Mouse (Mus musculus) left cerebral cortex, postnatal 10 days (tissue): Measurements from ENCODE around the gene Olfr126. TPM values are rescaled to one million over a fixed set of nuclear protein-coding genes. Genes with fewer than 3 reads are reported as not detected.

Source experiments
- DNase-seq, 2 experiments: peaks; one replicate each; pipeline ENCODE4 v3.0.0; 2021 to 2022; ENCODE audit warnings: low spot score in 2 of 2, mixed read lengths in 1 of 2; ENCODE audit errors: extremely low spot score in 1 of 2
- intact Hi-C: fragments of 180-260 bp; cut with DNase I; formaldehyde crosslinking; loops from one replicate; pipeline ENCODE4 v1.15.1; 2025
- total RNA-seq, 2 experiments: library from RNA; stranded (reverse); gene quantifications; 2 replicates each; pipeline ENCODE4 v1.2.3; 2021

The Olfr126 gene
- total RNA-seq, result not detected

DNA sequence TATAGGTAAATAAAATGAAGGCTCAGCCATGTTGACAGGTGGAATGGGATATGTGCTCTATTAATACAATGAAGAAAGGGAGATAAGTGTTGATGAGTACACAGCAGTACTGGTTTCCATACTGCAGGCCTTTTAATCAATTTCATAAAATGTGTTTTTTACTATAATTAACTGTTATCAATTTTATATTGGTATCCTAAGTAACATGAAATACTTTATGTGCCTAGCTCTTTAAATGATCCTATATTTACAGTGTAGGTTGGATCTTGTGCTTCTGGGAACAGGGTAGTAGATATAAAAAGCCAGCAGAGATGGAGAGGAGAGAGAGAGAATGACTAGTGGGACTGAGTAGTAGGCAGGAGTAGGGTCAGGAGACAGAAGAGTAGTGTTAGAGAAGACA, at the start of gene Olfr126:
Gene Olfr126 (plus strand): TSS at position 301 of the 400 bp plus-strand sequence.
- DNase-seq, result no peak
- intact Hi-C loops, result no loop called here

- intact Hi-C loops, result no loop called here
- no peak for DNase-seq
Measured at GRCm38 (mm10) chr17:37799588-37799987, 47.7 kb upstream of the Olfr126 start, which contains the start of gene Olfr124. Gene Olfr124, plus strand, starts transcription at chr17:37799888.

DNA sequence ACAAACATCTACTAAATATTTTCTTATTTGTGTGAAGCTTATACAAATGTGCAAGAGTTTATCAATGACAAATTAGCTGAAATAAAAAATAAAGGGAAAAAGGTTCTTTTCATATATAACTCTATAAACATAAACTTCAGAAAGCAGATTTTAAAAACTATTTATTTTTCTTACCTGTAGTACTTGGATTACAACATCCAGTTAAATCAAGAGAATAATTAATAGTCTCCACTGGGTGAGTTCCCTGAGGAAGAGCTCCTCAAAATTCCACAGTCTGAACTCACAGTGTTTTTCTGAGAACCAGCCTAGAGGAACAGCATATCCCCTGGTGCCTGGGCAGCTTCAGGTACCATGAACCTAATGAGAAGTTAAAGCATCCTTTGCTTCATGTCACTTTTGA, 14.6 kb upstream of the Olfr126 start, which contains the start of gene Olfr125:
Gene Olfr125 (plus strand): TSS at position 301 of the 400 bp plus-strand sequence.
- DNase-seq, result no peak
- intact Hi-C loops, result no loop called here

GRCm38 (mm10) chr17:37863901-37864300, 16.6 kb downstream of the Olfr126 start:
- DNase-seq, result no peak
- intact Hi-C loops, result no loop called here

DNA sequence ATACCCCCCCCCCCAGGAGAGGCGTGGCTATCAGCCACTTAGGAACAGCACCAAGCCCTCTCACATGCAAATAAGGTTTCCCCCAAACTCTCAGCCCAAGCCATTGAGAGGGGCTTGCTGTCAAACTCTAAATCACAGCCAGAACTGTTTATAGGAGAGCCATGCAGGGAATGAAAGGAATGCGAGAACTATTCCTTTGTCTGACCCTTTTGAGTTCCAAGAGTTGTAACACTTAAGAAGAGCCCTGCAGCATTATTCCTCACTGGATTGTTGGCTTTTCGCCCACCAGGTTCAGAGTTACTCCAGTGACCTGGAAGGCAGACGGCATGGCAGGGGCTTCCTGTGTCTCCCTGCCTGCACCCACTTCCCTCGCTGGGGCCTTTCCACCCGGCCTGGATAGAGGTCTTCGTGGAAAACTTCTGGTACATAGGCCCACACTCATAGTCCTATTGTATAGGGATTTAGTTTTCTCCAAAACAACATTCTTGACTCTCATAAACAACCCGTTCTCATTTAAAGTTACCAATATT, 22.5 kb downstream of the Olfr126 start:
- no peak for DNase-seq
- intact Hi-C loops, result no loop called here

- intact Hi-C loops, result no loop called here
- DNase-seq, result no peak
Measured at GRCm38 (mm10) chr17:37873830-37874229, 26.5 kb downstream of the Olfr126 start.

- intact Hi-C loops, result no loop called here
- no peak for DNase-seq
Measured at GRCm38 (mm10) chr17:37900137-37900536, 52.9 kb downstream of the Olfr126 start, which contains the start of gene Olfr127. Gene Olfr127, plus strand, starts transcription at chr17:37900437.

Other genes starting within 250 kb of the Olfr126 start
- gene Olfr115, start 220.4 kb upstream of the Olfr126 start, total RNA-seq, result not detected
- not detected for gene Olfr116, start 220.3 kb upstream of the Olfr126 start, total RNA-seq
- not detected for gene Olfr117, start 183.7 kb upstream of the Olfr126 start, total RNA-seq
- gene Olfr118, start 180.5 kb upstream of the Olfr126 start, total RNA-seq, result not detected
- not detected for gene Olfr119, start 150.9 kb upstream of the Olfr126 start, total RNA-seq
- not detected for gene Olfr120, start 125.7 kb upstream of the Olfr126 start, total RNA-seq
- gene Olfr121, start 98.6 kb upstream of the Olfr126 start, total RNA-seq, result not detected
- not detected for gene Olfr122, start 78.9 kb upstream of the Olfr126 start, total RNA-seq
- not detected for gene Olfr123, start 54.0 kb upstream of the Olfr126 start, total RNA-seq
- gene Olfr124, start 47.6 kb upstream of the Olfr126 start, total RNA-seq, result not detected
- gene Olfr125, start 14.5 kb upstream of the Olfr126 start, total RNA-seq, result not detected
- not detected for gene Olfr127, start 53.0 kb downstream of the Olfr126 start, total RNA-seq
- not detected for gene Olfr128, start 73.1 kb downstream of the Olfr126 start, total RNA-seq
- not detected for gene Olfr761, start 105.6 kb downstream of the Olfr126 start, total RNA-seq
- not detected for gene Olfr129, start 212.6 kb downstream of the Olfr126 start, total RNA-seq
- gene Olfr130, start 216.4 kb downstream of the Olfr126 start, total RNA-seq, result not detected
- not detected for gene Olfr131, start 241.2 kb downstream of the Olfr126 start, total RNA-seq